Mouse (Mus musculus): Measurements from ENCODE around the gene Ocln. TPM values are rescaled to one million over a fixed set of nuclear protein-coding genes. Genes with fewer than 3 reads are reported as not detected.
"Not testable (repeated sequence)": the region's sequence is repeated elsewhere in the genome, so short reads cannot be mapped to it uniquely, and the experiment has no call there.

Ocln gene
- total RNA-seq, 2 experiments from 2014 or later = 10.6 to 13.0 TPM

DNA sequence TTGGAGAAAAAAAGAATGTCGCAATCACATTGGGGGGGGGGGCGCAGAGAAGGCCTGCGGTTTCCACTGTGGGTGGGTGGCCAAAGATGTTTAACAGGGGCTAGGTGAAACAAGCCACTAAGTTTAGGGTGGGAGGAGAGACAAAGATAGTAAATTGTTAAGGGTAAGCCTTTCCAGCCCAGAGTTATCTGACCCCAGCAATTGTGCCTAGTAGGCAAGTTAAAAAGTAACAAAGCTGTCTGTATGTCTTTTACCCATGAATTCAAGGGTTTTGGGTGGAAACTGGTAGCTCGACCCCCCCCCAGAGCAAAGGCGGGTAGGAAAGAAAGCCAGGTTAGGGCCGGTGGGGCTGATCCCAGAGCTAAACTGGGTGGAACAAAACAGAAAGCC lies 25.9 kb downstream of the Ocln start:
- peak overlapping the region; percentile 79 for H3K27ac ChIP-seq
- H3K4me3 ChIP-seq = no peak overlapping the region
- no peak for DNase-seq (ENCODE audit: low spot score in 2 of 2)
- no peak for TF ChIP-seq CTCF (conservative IDR thresholded peaks at IDR 0.05)

DNA sequence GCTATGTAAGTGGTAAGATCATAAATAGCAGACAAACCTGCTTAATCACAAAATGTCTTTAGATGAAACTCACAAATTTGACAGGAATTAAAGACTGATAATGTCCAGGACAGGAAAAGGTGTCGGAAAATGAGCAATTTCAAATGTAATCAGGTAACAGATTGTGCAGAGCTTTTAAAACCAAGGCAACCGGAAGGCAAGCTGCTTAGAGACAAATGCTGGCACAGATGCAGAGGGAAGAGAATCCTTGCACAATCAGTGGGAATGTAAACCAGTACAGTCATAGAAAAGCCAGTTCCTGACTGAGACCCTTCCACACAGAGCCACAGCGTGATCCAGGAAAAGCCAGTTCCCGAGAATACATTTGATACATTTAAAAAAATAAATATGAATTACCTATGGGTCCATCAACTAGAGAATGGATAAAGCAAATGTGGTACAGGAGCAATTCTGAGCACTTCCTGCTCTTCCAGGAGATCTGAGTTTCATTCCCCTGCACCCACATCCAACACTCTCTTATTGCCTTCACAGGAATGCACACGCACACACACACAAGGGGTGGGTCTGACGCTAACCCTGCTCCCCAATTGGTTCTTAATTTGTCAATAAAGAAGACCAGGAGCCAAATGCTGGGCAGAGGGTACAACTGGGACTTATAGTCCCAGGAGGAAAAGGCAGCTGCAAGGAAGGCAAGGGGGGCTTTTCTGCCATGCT lies 26.4 kb downstream of the Ocln start:
- peak overlapping the region; percentile 24; the same call in 1 of the 2 replicates for H3K4me3 ChIP-seq
- no peak for TF ChIP-seq CTCF (conservative IDR thresholded peaks at IDR 0.05)
- peak overlapping the region; percentile 79 for H3K27ac ChIP-seq
- DNase-seq (ENCODE audit: low spot score in 2 of 2) = peak; percentile 57 to 72

DNA sequence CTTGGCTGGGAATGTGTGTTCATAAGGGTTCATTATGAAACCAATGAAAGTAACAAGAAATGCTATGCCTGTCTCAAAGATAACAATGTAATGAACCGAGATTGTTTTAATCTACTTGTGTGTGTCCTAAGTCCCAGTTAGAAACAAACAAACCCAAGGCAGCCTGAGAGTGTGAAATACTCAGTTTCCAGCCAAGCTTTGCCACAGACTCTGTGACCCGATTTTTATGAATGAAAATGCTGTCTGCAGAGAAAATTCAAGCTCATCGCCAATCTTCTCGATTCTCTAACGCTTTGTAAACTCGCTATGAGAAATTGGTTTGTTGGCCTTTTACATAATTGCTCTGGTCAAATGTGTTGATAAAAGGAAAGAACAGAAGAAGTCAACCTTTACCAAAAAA lies 27.6 kb downstream of the Ocln start:
- no peak for DNase-seq (ENCODE audit: low spot score in 2 of 2)
- no peak overlapping the region; the same call in 1 of the 2 replicates for H3K4me3 ChIP-seq
- no peak for TF ChIP-seq CTCF (conservative IDR thresholded peaks at IDR 0.05)
- H3K27ac ChIP-seq = peak overlapping the region; percentile 79; the same call in 1 of the 2 replicates

DNA sequence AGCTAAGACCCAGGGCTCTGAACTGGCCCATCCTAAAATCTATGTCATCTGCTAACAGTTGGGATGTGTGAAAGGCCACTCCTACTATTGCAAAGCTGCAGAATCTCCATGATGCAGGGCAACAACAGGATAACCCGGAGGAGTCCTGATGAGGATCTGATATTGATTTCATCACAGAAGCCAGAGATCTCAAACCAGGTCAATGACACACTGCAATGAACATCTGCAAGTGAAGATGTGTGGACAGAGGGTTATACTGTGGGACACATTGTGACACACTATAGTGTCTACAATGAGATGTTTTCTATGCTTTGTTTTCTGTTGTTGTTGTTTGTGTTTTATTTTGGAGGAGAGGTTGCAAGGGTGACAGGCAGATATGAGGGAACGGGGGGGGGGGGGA lies 28.8 kb downstream of the Ocln start:
- H3K27ac ChIP-seq = no peak overlapping the region
- TF ChIP-seq CTCF (conservative IDR thresholded peaks at IDR 0.05) = no peak
- DNase-seq (ENCODE audit: low spot score in 2 of 2) = no peak
- H3K4me3 ChIP-seq = no peak overlapping the region

DNA sequence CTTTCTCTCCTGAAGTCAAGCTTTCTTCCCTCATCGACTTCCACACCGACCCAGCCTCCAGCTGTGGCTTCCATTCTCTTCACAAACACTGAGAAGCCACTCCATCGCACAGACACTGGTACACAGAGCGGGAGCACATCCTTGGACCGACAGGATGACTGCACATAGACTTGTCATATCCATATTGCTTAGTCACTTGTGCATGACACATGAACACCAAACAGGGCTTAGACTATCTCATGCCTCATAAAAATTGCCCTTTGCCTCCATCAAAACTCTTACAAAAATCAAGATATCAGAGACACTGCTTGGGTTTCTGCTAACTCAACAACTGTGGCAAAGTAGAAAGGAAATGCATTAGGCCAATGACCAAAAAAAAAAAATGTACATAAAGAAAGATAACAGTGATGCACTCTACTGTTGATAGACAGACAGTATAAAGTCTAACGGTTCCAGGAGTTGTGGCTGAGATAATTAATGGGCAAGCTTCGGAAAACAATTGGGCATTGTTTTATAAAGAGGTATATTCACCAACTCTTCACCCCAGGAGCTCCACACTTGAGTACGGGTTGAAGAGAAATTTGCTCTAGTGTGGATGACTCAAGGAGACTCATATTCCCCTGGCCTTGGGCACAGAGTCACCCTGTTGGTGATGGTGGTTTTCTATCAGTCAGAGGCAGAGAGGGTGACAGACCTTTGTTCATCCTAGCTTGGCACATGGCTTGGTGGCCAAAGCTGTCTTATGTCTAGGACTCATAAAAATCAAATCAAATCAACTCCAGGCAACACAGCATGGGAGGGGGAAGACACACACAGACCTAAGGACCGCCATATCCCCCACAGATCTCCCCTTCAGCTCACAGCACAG lies 30.6 kb downstream of the Ocln start:
- TF ChIP-seq CTCF (conservative IDR thresholded peaks at IDR 0.05) = no peak
- no peak overlapping the region for H3K27ac ChIP-seq
- no peak overlapping the region for H3K4me3 ChIP-seq
- no peak for DNase-seq (ENCODE audit: low spot score in 2 of 2)

DNA sequence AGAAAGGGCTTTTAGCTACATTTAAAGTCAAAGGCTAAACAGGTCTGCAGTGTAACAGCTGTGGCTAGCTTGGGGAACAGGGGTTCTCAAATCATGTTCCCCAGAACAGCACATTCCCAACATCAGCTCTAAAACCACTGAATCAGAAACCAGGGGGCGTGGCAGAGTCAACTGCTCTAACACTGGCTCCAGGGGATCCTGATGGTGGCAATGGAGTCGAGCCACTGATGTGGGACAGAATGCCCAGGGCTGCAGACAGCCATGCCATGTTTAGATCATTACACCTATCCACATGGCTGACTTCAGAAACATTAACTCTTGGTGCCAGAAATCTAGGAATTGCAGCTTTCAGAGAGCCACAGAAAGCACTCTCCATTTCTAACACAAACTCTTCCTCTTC lies 33.4 kb downstream of the Ocln start:
- Histone ChIP-seq H3K27ac (no peak overlapping the region), H3K4me3 (no peak overlapping the region)
- no peak for TF ChIP-seq CTCF (conservative IDR thresholded peaks at IDR 0.05)
- DNase-seq (ENCODE audit: low spot score in 2 of 2) = no peak

DNA sequence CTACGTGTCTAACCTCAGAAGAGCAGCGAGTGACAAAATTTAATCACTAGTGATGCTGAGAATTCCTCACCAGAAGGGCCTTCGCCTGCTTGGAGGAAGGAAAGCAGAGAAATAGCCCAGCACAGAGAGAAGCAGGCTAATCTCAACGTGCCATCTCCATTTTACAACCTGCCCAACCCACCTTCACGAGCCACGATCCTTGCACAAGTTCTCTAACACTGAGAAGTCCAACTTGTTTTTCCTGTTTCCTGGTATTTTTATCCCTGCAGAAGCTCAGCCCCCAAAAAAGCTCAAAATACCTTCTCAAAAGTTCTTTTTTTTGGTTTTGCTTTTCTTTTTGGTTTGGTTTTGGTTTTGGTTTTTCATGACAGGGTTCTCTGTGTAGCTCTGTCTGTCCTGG lies 34.3 kb downstream of the Ocln start:
- Histone ChIP-seq H3K4me3 (no peak overlapping the region), H3K27ac (no peak overlapping the region)
- DNase-seq (ENCODE audit: low spot score in 2 of 2) = no peak
- TF ChIP-seq CTCF (conservative IDR thresholded peaks at IDR 0.05) = no peak

DNA sequence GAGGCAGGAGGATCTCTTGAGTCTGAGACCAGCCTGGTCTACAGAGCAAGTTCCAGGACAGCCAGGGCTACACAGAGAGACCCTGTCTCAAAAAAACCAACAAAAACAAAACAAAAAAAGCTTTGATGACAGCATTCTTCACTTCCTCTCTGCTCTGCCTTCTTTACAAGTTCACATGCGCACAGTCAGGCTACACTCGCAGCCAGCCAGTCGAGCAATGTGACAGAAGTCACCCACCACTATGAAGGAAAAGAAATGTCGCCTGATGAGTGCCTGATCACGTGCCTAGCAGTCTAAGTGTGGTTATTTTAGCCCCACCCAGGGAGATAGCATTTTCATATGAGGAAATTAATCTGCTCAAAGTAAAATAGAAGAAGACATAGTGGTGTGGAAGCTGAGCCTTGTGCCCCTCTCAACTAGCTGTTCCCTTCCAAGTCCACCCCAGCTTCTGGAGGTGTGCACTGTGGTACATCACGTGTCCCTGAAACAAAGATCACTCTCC lies 34.8 kb downstream of the Ocln start:
- Histone ChIP-seq H3K27ac (peak overlapping the region; percentile 75; the same call in 1 of the 2 replicates), H3K4me3 (no peak overlapping the region)
- TF ChIP-seq CTCF (conservative IDR thresholded peaks at IDR 0.05) = no peak
- no peak for DNase-seq (ENCODE audit: low spot score in 2 of 2)

DNA sequence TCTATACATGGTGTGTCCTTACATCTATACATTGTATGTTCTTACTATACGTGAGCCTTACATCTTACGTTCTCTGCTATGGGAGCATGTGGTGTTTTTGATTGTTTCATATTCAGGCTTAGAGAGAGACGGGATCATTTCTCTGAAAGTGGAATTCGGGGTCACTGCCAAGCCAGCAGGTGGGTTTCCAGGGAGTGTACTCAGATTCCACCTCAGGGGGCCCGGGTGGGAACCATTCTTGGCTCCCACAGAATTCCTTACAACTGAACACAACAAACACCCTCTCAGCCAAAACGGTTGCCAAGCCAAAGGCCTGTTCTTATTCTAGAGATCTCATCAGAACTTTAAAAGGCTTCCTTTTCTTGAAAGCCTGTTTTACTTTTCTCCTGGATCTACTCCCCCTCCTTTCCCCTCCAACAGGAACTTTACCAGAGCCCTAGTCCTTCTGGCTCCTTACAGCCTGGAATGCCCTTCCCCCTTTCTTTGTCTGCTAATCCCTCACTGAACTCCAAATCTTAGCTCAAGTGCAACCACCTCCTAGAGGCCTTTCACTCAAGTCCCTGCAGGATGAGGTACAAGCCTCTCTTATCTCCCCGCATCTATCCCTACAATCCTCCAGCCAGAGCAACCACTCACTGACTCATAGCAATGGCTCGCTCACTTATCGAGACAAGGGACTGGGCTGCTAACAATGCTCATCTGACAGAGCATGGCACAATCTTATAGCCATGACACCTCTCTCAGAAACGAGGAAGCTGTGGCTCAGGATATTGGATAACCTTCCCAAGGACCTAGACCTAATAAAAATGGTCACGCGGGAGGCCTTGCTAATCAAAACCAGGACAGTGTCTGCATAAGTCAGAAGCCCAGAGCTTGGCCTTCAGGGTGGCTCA lies 36.1 kb downstream of the Ocln start:
- peak overlapping the region; percentile 75 for H3K27ac ChIP-seq
- TF ChIP-seq CTCF (conservative IDR thresholded peaks at IDR 0.05) = no peak; the same call in 1 of the 2 replicates
- no peak for DNase-seq (ENCODE audit: low spot score in 2 of 2)

DNA sequence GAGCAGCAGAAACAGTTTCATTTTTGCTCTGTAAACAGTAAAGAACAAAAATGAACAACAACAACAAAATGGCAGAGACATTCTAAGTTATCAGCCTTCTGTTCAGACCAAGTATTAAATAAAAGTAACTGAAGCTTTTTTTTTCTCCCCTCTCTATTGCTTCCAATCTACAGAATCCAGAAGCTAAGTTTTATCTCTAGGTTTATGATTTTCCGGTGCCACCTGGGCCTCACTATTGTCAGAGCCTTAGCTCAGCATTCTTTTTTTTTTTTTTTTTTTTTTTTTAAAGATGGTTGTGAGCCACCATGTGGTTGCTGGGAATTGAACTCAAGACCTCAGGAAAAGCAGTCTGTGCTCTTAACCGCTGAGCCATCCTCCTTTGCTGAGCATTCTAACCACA lies 39.7 kb downstream of the Ocln start:
- TF ChIP-seq CTCF (conservative IDR thresholded peaks at IDR 0.05) = no peak
- DNase-seq (ENCODE audit: low spot score in 2 of 2) = no peak
- no peak overlapping the region for H3K27ac ChIP-seq

More for the DNA sequence above, 36.1 kb downstream of the Ocln start:
- H3K4me3 ChIP-seq = no peak overlapping the region

DNA sequence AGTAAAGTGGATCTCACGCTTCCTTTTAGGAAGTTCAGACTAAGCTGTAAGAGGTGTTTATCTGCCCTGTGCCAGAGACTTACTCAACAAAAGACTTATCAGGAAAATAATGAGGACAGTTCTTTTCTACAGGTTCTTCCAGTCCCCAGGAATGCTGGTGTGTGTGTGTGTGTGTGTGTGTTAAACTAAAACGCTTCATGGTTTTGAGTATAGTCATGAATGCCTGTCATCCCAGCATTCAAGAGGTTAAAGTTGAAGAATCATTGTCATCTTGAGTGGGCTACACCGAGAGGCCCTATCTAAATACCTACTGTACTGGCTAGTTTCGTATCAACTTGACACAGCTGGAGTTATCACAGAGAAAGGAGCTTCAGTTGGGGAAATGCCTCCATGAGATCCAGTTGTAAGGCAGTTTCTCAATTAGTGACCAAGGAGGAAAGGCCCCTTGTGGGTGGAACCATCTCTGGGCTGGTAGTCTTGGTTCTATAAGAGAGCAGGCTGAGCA lies 40.6 kb downstream of the Ocln start:
- no peak overlapping the region for H3K27ac ChIP-seq
- no peak for TF ChIP-seq CTCF (conservative IDR thresholded peaks at IDR 0.05)
- DNase-seq (ENCODE audit: low spot score in 2 of 2) = no peak
- H3K4me3 ChIP-seq = no peak overlapping the region

More for the DNA sequence above, 39.7 kb downstream of the Ocln start:
- H3K4me3 ChIP-seq = no peak overlapping the region

DNA sequence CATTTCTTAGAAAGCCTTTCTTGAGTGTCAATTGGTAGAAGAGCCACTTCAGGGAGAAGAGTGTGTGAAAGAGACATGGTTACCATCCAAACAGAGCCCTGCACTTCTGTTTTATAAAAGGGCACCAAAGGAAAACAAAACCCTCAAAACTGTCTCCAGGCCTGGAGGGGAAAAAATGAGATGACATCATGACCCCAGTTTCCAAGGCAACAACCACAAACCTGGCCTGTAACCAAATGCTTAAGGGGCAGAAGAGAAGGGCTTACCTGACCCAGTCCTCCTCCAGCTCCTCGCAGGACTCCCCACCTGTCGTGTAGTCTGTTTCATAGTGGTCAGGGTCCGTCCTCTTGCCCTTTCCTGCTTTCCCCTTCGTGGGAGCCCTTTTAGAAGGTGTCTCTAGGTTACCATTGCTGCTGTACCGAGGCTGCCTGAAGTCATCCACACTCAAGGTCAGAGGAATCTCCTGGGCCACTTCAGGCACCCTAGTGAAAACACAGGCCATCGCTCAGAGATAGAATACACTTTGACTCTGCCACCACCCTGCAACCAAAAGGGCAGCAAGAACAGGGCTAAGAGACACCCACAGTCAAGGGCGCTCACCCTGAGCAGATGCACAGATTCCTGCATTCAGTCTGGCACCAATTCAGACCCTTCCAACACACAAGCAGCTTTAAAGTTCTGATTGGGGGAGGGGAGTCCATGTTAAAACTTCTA lies 41.2 kb downstream of the Ocln start:
- no peak for TF ChIP-seq CTCF (conservative IDR thresholded peaks at IDR 0.05)
- DNase-seq (ENCODE audit: low spot score in 2 of 2) = no peak
- Histone ChIP-seq H3K27ac (no peak overlapping the region), H3K4me3 (no peak overlapping the region)

DNA sequence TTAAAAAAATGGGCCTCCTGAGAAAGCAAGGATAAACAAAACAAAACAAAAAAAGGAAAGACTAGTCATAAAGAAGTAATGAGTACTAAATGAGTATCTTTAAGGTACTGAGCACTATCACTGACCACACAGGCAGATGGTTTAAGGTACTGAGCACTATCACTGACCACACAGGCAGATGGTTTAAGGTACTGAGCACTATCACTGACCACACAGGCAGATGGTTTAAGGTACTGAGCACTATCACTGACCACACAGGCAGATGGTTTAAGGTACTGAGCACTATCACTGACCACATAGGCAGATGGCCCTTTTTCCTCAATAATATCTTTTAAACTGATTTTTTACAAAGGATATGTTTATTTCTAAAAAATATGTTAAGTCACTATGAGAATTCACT lies 52.9 kb downstream of the Ocln start:
- not testable (repeated sequence) for DNase-seq (ENCODE audit: low spot score in 2 of 2); H3K27ac ChIP-seq; H3K4me3 ChIP-seq
